Mouse (Mus musculus): Measurements from ENCODE around the gene F2. TPM values are rescaled to one million over a fixed set of nuclear protein-coding genes. Genes with fewer than 3 reads are reported as not detected.

Gene F2
- under 1 TPM in 2 of 4 experiments, not detected in 2; 0.16 to 0.25 TPM for total RNA-seq (2022)

GRCm38 (mm10) chr2:91636229-91636628 is at the start of gene F2:
TSS of gene F2 (minus strand) at chr2:91636414.
- DNase-seq (ENCODE audit: low spot score), result no peak

DNA sequence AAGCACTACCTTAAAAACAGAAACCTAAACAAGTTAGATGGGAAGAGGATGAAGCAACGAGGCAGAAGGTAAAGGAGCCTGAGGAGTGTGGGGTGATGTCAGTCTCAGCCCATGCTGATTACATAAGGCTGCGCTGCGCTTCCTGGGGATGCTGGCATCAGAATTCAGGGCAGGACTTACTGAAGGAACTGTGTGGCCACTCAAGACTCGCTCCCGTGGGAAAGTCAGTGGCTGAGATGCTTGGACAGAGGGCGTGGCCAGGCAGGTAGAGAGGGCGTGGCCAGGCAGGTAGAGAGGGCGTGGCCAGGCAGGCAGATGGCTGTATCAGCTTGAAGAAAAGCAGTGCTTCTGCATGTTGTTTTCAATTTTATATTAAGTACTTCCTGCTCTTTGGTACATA is 47.7 kb upstream of the F2 start:
- no peak for DNase-seq (ENCODE audit: low spot score)

DNA sequence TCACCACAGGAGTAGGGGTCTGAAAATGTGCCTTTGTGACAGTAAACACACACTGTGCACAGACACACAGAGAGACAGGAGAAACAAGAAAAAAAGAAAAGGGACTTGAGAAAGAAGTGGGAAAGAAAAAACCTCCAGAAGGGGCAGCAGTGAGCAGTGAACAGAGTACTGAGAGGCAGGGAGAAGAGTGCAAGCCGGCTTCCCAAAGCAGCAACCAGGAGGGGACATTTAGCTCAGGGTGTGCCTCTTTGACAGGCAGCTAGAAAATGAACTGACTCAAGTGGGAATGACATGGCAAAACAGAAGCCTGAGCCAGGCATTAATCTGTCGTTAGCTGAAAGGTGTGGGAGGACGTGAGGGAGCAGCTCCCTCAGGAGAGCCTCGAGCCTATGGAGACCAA is 46.6 kb upstream of the F2 start:
- DNase-seq (ENCODE audit: low spot score), result peak; percentile 41

GRCm38 (mm10) chr2:91676961-91677360 is 40.7 kb upstream of the F2 start:
- DNase-seq (ENCODE audit: low spot score), result no peak

GRCm38 (mm10) chr2:91676420-91676819 is 40.2 kb upstream of the F2 start:
- DNase-seq (ENCODE audit: low spot score), result no peak

DNA sequence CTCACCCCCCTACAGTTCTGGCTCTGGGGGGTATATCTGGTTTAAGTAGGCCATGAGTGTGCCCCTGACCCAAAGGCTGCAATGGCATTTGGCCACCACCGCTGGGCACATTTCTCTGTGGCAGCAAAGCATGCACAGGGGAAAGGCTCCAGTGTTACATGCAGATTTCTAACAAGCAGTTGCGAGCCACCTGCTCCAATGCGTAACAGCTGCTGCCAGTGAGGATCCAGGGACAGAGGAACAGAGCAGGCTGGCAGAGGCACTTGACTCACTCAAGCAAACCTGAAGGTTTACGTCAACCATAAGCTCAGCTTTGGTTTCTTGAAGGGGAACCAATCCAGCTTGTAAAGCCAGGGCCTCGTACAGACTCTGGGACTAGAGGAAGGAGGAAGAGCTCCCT is 38.7 kb upstream of the F2 start:
- DNase-seq (ENCODE audit: low spot score), result no peak

- no peak for DNase-seq (ENCODE audit: low spot score)
These were observed 37.4 kb upstream of the F2 start for GRCm38 (mm10) chr2:91673587-91673986.

DNA sequence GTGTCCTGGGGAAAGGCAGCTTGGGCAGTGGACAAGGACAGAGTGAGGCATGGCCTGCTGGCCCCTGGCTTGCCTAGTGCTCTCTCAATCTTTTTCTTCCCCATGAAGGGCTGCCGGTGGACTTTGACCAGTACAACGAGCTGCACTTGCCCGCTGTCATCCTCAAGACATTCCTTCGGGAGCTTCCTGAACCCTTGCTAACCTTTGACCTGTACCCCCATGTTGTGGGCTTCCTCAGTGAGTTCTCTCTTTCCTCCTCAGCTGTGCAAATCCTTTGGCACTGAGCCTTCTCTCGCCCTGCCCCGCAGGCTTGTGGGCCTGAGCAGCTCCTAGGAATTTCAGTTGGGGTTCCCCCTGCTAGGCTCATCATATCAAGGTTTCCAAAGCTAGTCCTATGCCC is 33.8 kb upstream of the F2 start:
- no peak for DNase-seq (ENCODE audit: low spot score)

- no peak for DNase-seq (ENCODE audit: low spot score)
These were observed 33.1 kb upstream of the F2 start for GRCm38 (mm10) chr2:91669326-91669725.

GRCm38 (mm10) chr2:91667747-91668146 is 31.5 kb upstream of the F2 start:
- no peak for DNase-seq (ENCODE audit: low spot score)

DNA sequence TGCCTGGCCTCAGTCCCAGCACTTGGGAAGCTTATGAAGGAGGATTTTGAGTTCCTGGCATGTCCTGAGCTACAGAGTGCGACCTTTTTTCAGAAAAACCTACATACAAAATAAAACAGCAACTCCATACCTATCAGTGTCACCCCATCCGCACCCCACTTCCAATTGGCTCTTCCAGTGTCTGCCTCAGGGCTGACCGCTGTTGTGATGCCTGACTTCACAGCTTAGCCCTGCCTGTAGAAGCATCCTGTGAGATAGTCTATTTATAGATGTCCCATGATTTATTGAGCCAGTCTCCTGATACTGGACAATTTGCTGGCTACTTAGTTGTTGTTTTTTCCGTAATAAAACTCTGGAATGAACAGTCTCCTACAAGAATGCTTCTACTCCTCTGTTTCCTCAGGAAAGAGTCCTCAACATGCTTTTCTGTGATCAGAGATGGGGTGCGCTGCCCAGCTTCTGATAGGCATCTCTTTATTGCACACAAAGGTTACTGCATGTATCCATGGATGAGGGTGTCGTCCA is 30.2 kb upstream of the F2 start:
- DNase-seq (ENCODE audit: low spot score), result peak; percentile 18

DNA sequence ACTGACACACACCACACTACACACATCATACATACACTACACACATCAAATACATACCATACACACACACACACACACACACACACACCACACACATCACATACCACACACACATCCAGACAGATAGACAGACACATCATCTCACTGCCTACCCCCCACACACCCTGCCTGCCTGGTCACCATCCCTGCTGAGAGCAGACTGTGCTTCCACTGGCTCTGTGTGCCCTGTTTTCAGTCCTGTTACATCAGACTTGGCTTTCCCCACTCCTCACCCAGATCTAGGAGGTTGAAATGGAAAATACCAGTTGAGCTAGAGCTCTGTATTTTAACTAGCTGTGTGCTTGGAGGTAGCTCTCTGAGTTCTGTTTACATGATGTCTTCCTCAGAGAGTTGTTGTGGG is 28.6 kb upstream of the F2 start:
- no peak for DNase-seq (ENCODE audit: low spot score)

DNA sequence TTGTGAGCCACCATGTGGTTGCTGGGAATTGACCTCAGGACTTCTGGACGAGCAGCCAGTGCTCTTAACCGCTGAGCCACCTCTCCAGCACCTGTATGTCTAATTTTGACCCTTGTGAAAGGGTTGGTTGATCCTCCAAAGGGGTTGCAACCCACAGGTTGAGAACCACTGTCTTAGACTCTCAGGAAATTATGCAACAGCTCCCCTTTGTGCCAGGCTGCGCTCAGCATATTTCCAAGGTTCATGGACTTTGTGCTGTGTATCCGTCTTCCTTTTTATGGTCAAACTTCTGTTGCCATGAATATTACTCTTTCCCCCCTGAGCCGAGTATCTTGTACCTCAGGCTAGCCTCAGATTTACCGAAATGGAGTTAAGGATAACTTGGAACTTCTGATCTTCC is 24.8 kb upstream of the F2 start:
- DNase-seq (ENCODE audit: low spot score), result no peak

DNA sequence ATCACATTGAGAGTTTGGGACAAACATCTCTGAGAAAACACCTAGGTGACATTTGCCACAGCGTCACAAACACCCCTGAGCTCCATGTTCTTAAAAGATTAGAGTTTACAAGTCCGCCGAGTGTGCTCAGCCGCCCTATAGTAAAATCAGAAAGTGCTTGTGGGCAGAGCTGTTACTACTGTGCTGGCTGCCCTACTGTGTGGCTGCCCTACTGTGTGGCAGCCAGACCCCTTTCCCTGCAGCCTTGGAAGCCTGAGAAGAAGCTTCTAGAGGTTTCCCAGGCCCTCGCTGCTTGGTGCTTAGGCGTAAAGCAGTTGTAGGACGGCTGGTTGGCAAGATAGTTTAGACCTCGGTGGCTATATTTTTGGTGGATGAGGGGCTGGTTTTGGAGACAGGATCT is 23.4 kb upstream of the F2 start:
- no peak for DNase-seq (ENCODE audit: low spot score)

DNA sequence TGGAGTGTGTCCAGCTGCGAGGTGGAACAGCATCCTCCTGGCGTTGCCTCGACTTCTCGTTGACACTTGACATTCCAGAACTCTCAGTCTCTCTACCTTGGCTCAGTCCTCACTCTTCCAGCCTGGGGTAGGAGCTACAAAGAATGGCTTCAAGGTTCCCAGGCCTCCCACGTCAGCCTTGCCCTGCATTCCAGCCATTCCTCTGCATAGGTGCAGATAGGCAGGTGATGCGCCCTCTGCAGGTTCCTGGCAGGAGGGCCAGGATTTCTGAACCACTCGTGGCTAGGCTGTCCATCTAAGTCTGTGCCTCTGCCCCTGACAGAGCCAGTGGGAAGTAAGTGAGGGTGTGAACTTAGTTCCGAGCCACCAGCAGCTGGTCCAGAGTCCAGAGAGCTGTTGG is 20.6 kb upstream of the F2 start:
- DNase-seq (ENCODE audit: low spot score), result no peak

- no peak for DNase-seq (ENCODE audit: low spot score)
These were observed 19.6 kb upstream of the F2 start for GRCm38 (mm10) chr2:91655827-91656226.

GRCm38 (mm10) chr2:91655388-91655787 is 19.2 kb upstream of the F2 start:
- no peak for DNase-seq (ENCODE audit: low spot score)

DNA sequence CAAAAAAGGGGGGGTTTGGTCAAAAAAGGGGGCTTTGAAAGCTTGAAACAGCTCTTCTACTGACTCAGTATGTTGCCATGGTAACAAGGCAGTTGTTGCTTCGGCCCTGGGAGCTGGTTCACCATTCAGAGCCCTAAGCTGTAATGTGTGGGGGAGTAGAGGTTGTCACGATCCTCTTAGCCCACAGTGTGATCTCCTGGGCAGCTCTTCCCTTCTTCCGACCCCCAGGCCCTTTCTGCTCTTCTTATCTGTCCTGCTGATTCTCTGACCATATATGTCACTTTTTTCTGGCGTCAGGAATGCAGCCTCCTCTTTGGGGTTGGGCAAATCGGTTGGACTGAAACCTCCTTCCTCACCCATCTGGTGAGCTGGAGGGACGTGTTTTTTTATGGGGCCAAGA is 16.6 kb upstream of the F2 start:
- DNase-seq (ENCODE audit: low spot score), result no peak

- no peak for DNase-seq (ENCODE audit: low spot score)
These were observed 15.4 kb upstream of the F2 start for GRCm38 (mm10) chr2:91651458-91652258.

DNA sequence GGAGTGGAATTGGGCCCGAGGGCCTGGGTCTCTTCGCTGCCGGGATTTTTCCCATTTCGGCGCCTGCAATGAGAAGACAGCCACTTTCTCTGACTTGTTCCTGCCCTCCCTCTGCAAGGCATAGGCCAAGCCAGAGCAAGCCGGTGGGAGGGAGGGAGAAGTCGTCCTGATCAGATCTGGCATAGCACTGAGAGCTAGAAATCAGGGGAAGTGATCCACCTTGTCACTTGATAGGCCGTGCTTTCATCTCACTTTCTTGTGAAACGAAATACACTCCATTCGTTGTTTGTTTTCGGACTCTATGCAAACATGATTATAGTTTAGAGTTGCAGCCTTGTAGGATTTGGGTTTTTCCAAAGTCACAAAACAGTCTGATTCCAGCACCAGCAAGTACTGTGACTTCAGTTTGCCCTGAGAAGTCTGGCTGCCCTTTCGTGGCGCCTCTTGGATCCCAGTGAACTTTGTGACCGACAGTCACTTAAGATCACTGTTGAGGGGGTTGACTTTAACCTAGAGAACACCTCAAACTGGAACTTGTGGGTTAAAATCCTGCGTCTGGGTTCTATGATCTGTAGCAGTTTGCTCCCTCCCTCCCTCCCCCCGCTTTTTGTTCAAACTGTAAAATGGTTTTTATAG is 14.3 kb upstream of the F2 start:
- DNase-seq (ENCODE audit: low spot score), result no peak

DNA sequence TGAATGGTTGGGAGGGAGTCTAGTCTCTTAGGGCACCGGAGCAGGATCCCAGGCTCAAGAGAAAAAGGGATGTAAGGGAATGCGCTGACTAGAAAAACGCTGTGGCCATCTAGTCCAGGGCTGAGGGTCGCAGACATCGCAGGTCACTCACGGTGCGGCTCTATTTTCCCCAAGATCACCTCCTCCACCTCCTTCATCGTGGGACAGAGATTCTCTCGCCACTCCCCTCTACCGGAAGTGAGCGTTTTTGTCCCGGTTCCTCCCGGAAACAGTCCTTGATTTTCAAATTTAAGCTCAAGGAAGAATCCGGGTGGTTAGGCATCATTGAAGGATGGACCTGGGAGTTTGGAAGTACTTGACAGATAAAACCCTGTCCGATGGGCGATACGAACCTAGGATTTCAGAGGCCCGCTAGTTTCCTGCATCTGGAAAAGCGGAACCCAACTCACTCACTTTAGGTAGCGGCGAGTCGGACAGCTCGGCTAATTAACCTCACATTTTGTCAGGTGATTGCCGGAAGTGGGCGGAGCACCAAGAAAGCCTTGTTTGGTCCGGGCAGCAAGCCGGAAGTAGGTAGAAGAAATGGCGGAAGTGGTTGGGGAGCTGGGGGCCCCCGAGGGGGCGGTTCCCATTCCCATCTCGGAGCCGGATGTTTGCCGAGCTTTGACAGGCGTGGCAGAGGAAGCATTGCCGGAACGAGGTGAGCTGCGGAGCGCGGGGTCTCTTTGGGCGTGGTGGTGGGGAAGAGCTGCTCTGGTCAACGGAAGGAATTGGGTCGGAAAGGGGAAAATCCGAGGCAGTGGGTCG is 13.5 kb upstream of the F2 start, which contains the start of the genes Zfp408 and Arhgap1:
Gene Zfp408 (minus strand): TSS at position 239 of the 807 bp plus-strand sequence.
Gene Arhgap1 (plus strand): TSS at position 308 of the 807 bp plus-strand sequence.
- DNase-seq (ENCODE audit: low spot score), result peak; percentile 97

DNA sequence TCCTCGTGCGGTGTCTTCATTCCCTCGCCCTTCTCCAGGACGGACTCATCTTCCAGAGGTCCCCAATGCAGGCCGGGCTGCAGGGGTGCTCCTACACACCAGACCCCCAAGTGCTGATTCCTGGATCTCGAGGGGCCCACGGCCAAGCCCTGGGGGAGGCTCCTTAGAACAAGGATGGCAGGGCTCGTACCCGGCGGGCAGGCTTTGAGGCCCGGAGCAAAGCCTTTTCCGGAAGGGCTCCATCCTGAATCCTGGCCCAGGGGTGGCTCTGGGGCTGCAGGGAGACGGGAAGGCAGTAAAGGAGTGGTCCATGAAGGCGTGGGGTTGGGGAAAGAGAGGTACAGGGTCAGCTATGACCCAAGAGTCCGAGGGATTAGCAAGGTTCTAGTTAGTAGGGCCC is 12.9 kb upstream of the F2 start:
- peak; percentile 13 for DNase-seq (ENCODE audit: low spot score)
